Mouse (Mus musculus) MEL-GATA-1-ER (cell line): ENCODE results near the gene Hepacam.

Experiments
- DNase-seq: peaks from one replicate; pipeline ENCODE4 v3.0.0-alpha.2; 2012; ENCODE audit warnings: low read depth; ENCODE audit errors: extremely low read depth

The Hepacam gene

DNA sequence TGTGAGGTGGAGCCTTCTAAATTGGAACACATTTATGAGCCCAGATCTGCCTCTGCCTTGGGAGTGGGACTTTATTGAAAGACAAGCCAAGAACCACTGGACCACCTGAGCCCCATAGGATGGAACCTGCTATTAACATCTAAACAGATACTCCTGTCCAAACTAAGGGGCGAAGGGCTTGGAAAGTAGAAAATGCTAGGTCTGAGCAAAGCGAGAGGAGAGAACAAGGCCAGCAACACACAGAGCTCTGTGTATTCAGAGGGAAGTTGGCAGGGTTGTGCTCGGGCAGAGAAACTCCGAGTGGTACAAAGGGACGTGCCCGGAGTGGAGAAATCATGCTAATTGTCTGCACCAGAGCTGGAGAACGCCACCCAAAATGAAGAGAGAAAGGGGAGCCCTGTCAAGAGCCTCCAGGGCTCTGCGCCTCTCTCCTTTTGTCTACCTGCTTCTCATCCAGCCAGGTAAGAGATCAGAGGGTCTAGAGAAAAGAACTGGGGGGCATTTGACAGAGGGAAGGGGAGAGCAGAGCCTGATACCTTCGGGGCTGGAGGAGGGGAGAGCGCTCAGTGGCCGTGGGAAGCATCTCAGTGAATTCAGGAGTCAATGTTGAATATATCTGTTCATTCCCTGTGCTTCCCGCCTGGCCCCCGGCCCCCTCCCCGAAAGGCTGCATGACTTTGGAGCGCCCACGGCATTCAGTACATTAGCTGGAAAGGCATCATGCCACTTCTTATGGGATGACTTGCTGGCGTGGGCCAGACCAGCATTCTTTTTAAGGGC lies at the start of gene Hepacam:
Hepacam (plus strand) TSS at position 51 of the 780 bp plus-strand sequence.
- no peak for DNase-seq

DNA sequence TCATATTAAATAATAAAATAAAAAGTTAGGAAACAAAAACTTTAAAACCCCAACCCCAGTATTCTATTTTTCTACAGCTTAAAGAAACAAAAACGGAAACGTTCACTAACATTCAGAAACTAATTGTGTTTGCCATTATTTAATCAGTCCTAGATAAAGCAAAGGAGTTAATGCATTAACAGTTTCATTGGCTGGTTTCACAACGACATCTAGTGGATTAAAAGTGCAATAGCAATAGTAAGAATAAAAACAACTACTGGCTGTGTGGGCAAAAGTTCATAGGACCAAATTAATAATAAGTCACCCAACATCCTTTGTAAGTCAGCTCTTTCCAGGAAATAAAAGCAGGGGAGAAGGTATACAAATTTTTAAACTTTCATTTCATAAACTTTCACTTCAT lies 37.7 kb upstream of the Hepacam start:
- DNase-seq = peak; percentile 20

GRCm38 (mm10) chr9:37345406-37345805 lies 21.7 kb upstream of the Hepacam start:
- no peak for DNase-seq

GRCm38 (mm10) chr9:37347184-37347987 lies 19.8 kb upstream of the Hepacam start:
- DNase-seq = no peak

GRCm38 (mm10) chr9:37347988-37348642 lies 19.0 kb upstream of the Hepacam start, which contains the start of gene Ccdc15:
TSS of gene Ccdc15 (minus strand) at chr9:37348432.
- DNase-seq = peak; percentile 89

GRCm38 (mm10) chr9:37349050-37349449 lies 18.1 kb upstream of the Hepacam start:
- no peak for DNase-seq

GRCm38 (mm10) chr9:37351266-37351665 lies 15.9 kb upstream of the Hepacam start:
- no peak for DNase-seq

DNA sequence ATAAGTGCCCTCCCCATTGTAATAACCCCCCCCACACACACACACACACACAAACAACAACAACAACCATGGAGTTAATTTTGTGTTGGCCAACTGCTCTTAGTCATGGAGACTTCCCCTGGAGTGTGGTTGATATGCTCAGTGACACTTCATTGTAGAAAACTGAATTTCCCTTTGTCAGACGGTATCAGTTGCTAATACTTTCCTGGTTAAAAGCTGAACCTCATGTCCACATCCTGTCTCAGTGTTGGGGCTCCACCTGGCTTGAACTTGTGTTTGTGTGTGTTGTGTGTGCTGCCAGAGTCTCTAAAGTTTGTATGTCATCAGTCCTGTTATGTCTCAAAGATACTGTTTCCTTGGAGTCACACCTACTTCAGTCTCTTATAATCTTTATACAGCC lies 12.7 kb upstream of the Hepacam start:
- no peak for DNase-seq

- DNase-seq = no peak
Observed at GRCm38 (mm10) chr9:37358713-37359330, 8.3 kb upstream of the Hepacam start.

- no peak for DNase-seq
Observed at GRCm38 (mm10) chr9:37359331-37360220, 7.6 kb upstream of the Hepacam start.

- DNase-seq = no peak
Observed at GRCm38 (mm10) chr9:37362084-37362483, 5.1 kb upstream of the Hepacam start.

- no peak for DNase-seq
Observed at GRCm38 (mm10) chr9:37362881-37363280, 4.3 kb upstream of the Hepacam start.

GRCm38 (mm10) chr9:37363551-37363950 lies 3.6 kb upstream of the Hepacam start:
- DNase-seq = no peak

GRCm38 (mm10) chr9:37364392-37364791 lies 2.8 kb upstream of the Hepacam start:
- no peak for DNase-seq

GRCm38 (mm10) chr9:37365706-37366105 lies 1.4 kb upstream of the Hepacam start:
- DNase-seq = no peak

DNA sequence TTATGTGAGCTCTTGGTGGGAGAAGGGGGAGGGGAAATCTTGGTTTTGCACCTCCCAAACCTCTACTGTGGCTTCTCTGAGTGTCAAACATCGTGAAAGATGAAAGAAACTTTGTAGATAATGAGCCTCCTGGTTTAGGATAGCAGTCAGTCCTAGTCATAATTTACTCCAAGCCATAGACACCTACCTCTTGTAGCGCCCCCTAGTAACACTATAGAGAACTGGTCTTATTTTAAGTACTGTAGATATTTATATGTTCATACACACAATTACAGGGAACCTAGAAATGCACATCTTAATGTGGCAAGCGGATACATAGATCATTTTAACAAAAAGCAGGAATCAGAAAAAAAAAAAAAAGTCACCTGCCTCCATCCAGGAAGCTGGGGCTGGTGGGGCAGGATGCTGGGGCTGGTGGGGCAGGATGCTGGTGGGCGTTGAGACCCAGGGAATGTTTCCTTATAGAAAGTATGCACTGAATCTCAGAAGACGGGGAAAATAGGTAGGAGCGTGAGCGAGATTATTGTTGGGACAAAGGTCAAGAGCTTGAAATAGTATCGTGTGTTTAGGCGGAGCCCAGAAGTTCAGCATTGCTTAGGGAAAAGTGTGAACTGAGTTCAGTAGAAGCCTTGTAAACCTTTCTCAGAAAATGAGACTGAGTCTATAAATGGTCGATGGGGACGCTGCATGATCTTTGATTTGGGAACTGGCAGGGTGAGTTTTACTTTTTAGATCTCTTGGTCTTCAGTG lies 1.1 kb downstream of the Hepacam start:
- DNase-seq = no peak

DNA sequence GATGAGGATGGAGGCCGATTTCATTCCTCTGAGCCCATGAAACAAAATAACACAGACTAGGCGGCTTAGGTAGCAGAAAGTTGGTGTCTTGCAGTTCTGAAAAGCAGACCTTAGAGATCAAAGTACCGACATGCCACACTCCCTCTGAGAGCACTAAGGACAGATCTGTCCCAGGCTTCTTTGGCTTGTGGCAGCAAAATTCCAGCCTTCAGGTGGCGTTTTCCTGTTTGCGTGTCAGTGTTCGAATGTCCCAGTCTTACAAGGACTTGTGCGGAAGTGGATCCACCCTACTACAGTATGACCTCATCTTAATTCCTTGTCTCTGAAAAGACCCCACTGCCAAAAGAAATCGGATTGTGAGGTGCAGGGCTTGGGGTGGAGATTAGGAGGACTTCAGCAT lies 1.7 kb downstream of the Hepacam start:
- no peak for DNase-seq

DNA sequence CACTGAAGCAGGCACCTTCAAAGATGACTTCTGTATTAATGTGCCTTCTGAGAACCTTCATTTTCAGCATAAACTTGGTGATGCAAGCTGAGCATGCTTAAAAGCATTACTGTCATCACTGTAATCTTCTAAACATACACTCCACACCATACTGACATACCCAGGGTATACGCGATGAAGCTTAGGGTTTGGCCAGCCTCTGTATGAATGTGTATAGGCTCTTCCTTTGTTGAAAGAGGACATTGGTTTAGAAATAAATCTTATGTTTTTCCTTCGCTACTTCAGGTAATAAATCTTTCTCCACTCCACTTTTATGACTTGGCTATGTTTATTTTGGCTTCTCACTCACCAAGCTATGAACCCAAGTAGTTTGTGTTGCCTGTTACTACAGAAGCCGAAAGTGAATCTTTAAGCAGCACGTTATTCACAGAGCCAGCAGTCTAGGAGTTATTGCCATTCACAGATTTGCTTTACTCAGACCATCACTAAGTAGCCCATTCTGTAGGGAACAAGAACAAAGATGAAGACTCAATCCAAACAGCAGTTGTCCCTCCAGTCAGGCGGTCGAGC lies 4.2 kb downstream of the Hepacam start:
- no peak for DNase-seq

DNA sequence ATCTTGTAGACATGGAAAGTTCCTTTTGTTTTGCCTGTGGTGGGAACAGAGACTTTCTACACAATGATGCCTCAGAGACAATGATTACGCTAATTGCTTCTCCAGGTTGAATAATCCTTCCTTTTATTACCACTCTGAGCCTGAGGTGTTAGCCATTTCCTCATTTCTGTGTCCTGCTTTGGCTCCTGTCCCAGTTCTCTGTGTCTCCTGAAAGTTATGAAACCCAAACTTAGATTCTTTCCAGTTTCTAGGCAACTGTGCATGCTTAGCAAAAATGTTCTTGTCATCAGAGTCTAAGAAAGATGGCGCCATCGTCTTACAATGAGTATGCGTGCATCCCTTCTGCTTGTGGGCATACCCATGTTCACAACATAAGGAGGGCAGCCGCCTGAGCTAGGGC lies 8.6 kb downstream of the Hepacam start:
- no peak for DNase-seq
